Mouse (Mus musculus): ENCODE measurements around the gene Ece1. TPM values are rescaled to one million over a fixed set of nuclear protein-coding genes. Genes with fewer than 3 reads are reported as not detected.
A peak's percentile ranks its signal among the peaks of the same experiment; 100 is the strongest.

Ece1 gene
- polyA plus RNA-seq, 1 experiment from 2014 or later, result 52.0 TPM

- 70% methylated on average over 5 of the region's 5 CpGs for WGBS
- H3K4me3 ChIP-seq (replicated peaks), result no peak overlapping the region
- H3K36me3 ChIP-seq, result peaks cover 38% of the 10 kb centered on the region
- no peaks in the 10 kb centered on the region for H3K9me3 ChIP-seq
- no peak overlapping the region for H3K4me2 ChIP-seq
- no peaks in the 10 kb centered on the region for H3K27me3 ChIP-seq (replicated peaks)
- peak overlapping the region; percentile 61; the same call in 1 of the 2 replicates for H3K27ac ChIP-seq
- no peak for ATAC-seq (ENCODE audit: insufficient read depth, low FRiP score, low read depth)
- H3K4me1 ChIP-seq, result peaks cover 41% of the 10 kb centered on the region
- H3K9ac ChIP-seq, result no peak overlapping the region
Measured at GRCm38 (mm10) chr4:137933328-137933727, 71.3 kb downstream of the Ece1 start.

GRCm38 (mm10) chr4:137936134-137936533, 74.1 kb downstream of the Ece1 start:
- WGBS, result 80% methylated on average over 4 of the region's 4 CpGs
- no peaks in the 10 kb centered on the region for H3K27me3 ChIP-seq (replicated peaks)

GRCm38 (mm10) chr4:137940061-137940460, 78.0 kb downstream of the Ece1 start:
- H3K36me3 ChIP-seq, result peaks cover 70% of the 10 kb centered on the region
- no peak overlapping the region for H3K9ac ChIP-seq
- H3K9me3 ChIP-seq, result no peaks in the 10 kb centered on the region
- H3K4me3 ChIP-seq (replicated peaks), result no peak overlapping the region
- no peak for ATAC-seq (ENCODE audit: insufficient read depth, low FRiP score, low read depth)
- no peaks in the 10 kb centered on the region for H3K4me1 ChIP-seq
- H3K4me2 ChIP-seq, result no peak overlapping the region
- H3K27me3 ChIP-seq (replicated peaks), result no peaks in the 10 kb centered on the region
- WGBS, result 85% methylated on average over 10 of the region's 10 CpGs
- no peak overlapping the region for H3K27ac ChIP-seq

More at GRCm38 (mm10) chr4:137936134-137936533, 74.1 kb downstream of the Ece1 start:
- no peak for ATAC-seq (ENCODE audit: insufficient read depth, low FRiP score, low read depth)
- H3K4me2 ChIP-seq, result no peak overlapping the region
- no peak overlapping the region for H3K27ac ChIP-seq
- H3K9ac ChIP-seq, result no peak overlapping the region
- no peak overlapping the region for H3K4me3 ChIP-seq (replicated peaks)
- H3K4me1 ChIP-seq, result peaks cover 16% of the 10 kb centered on the region
- H3K36me3 ChIP-seq, result peaks cover 60% of the 10 kb centered on the region
- H3K9me3 ChIP-seq, result no peaks in the 10 kb centered on the region

- ATAC-seq (ENCODE audit: insufficient read depth, low FRiP score, low read depth), result no peak
- Histone ChIP-seq H3K4me2 (no peak overlapping the region), H3K4me1 (no peaks in the 10 kb centered on the region), H3K27ac (no peak overlapping the region), H3K9ac (no peak overlapping the region), H3K36me3 (peaks cover 73% of the 10 kb centered on the region), H3K4me3 (replicated peaks) (no peak overlapping the region), H3K27me3 (replicated peaks) (no peaks in the 10 kb centered on the region), H3K9me3 (no peaks in the 10 kb centered on the region)
- 93% methylated on average over 12 of the region's 12 CpGs for WGBS
Measured at GRCm38 (mm10) chr4:137941131-137941844, 79.3 kb downstream of the Ece1 start.

- Histone ChIP-seq H3K9ac (no peak overlapping the region), H3K27me3 (replicated peaks) (no peaks in the 10 kb centered on the region), H3K4me1 (no peaks in the 10 kb centered on the region), H3K4me3 (replicated peaks) (no peak overlapping the region), H3K27ac (no peak overlapping the region), H3K4me2 (no peak overlapping the region), H3K36me3 (peaks cover 65% of the 10 kb centered on the region), H3K9me3 (no peaks in the 10 kb centered on the region)
- 66% methylated on average over 17 of the region's 17 CpGs for WGBS
- ATAC-seq (ENCODE audit: insufficient read depth, low FRiP score, low read depth), result no peak
Measured at GRCm38 (mm10) chr4:137941871-137942781, 80.1 kb downstream of the Ece1 start.

GRCm38 (mm10) chr4:137942782-137943486, 80.9 kb downstream of the Ece1 start:
- Histone ChIP-seq H3K4me3 (replicated peaks) (no peak overlapping the region), H3K9ac (no peak overlapping the region), H3K9me3 (no peaks in the 10 kb centered on the region), H3K4me2 (no peak overlapping the region), H3K27ac (no peak overlapping the region), H3K27me3 (replicated peaks) (no peaks in the 10 kb centered on the region), H3K4me1 (no peaks in the 10 kb centered on the region), H3K36me3 (peaks cover 59% of the 10 kb centered on the region)
- no peak for ATAC-seq (ENCODE audit: insufficient read depth, low FRiP score, low read depth)
- WGBS, result 75% methylated on average over 9 of the region's 9 CpGs

GRCm38 (mm10) chr4:137943540-137943939, 81.5 kb downstream of the Ece1 start:
- no peaks in the 10 kb centered on the region for H3K27me3 ChIP-seq (replicated peaks)
- no peaks in the 10 kb centered on the region for H3K4me1 ChIP-seq
- H3K4me3 ChIP-seq (replicated peaks), result no peak overlapping the region
- peaks cover 54% of the 10 kb centered on the region for H3K36me3 ChIP-seq
- 87% methylated on average over 10 of the region's 10 CpGs for WGBS
- H3K9me3 ChIP-seq, result no peaks in the 10 kb centered on the region
- H3K4me2 ChIP-seq, result no peak overlapping the region
- no peak overlapping the region for H3K9ac ChIP-seq
- no peak for ATAC-seq (ENCODE audit: insufficient read depth, low FRiP score, low read depth)
- no peak overlapping the region for H3K27ac ChIP-seq

GRCm38 (mm10) chr4:137945376-137945775, 83.3 kb downstream of the Ece1 start:
- Histone ChIP-seq H3K4me1 (no peaks in the 10 kb centered on the region), H3K4me3 (replicated peaks) (no peak overlapping the region), H3K9me3 (no peaks in the 10 kb centered on the region), H3K9ac (no peak overlapping the region), H3K27me3 (replicated peaks) (no peaks in the 10 kb centered on the region), H3K4me2 (no peak overlapping the region), H3K27ac (no peak overlapping the region), H3K36me3 (peaks cover 53% of the 10 kb centered on the region)
- 71% methylated on average over 4 of the region's 4 CpGs for WGBS
- ATAC-seq (ENCODE audit: insufficient read depth, low FRiP score, low read depth), result no peak

- no peak overlapping the region for H3K4me2 ChIP-seq
- H3K27me3 ChIP-seq (replicated peaks), result no peaks in the 10 kb centered on the region
- H3K4me1 ChIP-seq, result no peaks in the 10 kb centered on the region
- no peak for ATAC-seq (ENCODE audit: insufficient read depth, low FRiP score, low read depth)
- 84% methylated on average over 11 of the region's 11 CpGs for WGBS
- peaks cover 51% of the 10 kb centered on the region for H3K36me3 ChIP-seq
- no peak overlapping the region for H3K27ac ChIP-seq
- no peak overlapping the region for H3K9ac ChIP-seq
- no peak overlapping the region for H3K4me3 ChIP-seq (replicated peaks)
- H3K9me3 ChIP-seq, result no peaks in the 10 kb centered on the region
Measured at GRCm38 (mm10) chr4:137946419-137946818, 84.4 kb downstream of the Ece1 start.

GRCm38 (mm10) chr4:137952840-137953239, 90.8 kb downstream of the Ece1 start:
- ATAC-seq (ENCODE audit: insufficient read depth, low FRiP score, low read depth), result no peak
- WGBS, result 44% methylated on average over 4 of the region's 4 CpGs
- Histone ChIP-seq H3K4me2 (no peak overlapping the region), H3K9ac (no peak overlapping the region), H3K9me3 (no peaks in the 10 kb centered on the region), H3K36me3 (peaks cover 36% of the 10 kb centered on the region), H3K27ac (no peak overlapping the region), H3K4me1 (no peaks in the 10 kb centered on the region), H3K27me3 (replicated peaks) (no peaks in the 10 kb centered on the region), H3K4me3 (replicated peaks) (no peak overlapping the region)

GRCm38 (mm10) chr4:137954184-137954583, 92.1 kb downstream of the Ece1 start:
- Histone ChIP-seq H3K4me3 (replicated peaks) (no peak overlapping the region), H3K9ac (no peak overlapping the region), H3K27me3 (replicated peaks) (no peaks in the 10 kb centered on the region), H3K9me3 (no peaks in the 10 kb centered on the region), H3K4me1 (no peaks in the 10 kb centered on the region), H3K36me3 (peaks cover 44% of the 10 kb centered on the region), H3K27ac (no peak overlapping the region), H3K4me2 (no peak overlapping the region)
- ATAC-seq (ENCODE audit: insufficient read depth, low FRiP score, low read depth), result no peak
- WGBS, result 82% methylated on average over 2 of the region's 2 CpGs

Data from stomach, embryonic 15.5 days (tissue).